ENCODE assay signal across 18 mouse cellular contexts in genomic region chr11:107859871-107860270, GRCm38 (mm10). TPM values are rescaled to one million over a fixed set of nuclear protein-coding genes. Genes with fewer than 3 reads are reported as not detected.
DNase-seq lines count a peak whose midpoint lies in the region; ATAC-seq and TF ChIP-seq lines count a peak whose summit lies in the region.
"Had no signal": no experiment of that assay in that cellular context is flagged by ENCODE, and none has a peak within 500 bp of the region (broad histone marks: within the 10 kb centered on the region; RNA-seq: fewer than 3 reads in every experiment).

No protein-coding gene starts in this region.

- no peak for TF ChIP-seq CTCF in lung, postnatal 0 days (IDR thresholded peaks at IDR 0.05)

- 0 out of 2 replicates have a peak, but pooled peaks have one; percentile 6 for ATAC-seq in hindbrain, embryonic 15.5 days (ENCODE audit: low FRiP score, low read depth)
- ATAC-seq in lung, embryonic 15.5 days (ENCODE audit: borderline replicate concordance, extremely low read depth, low FRiP score, low TSS enrichment), result 0 out of 2 replicates have a peak, but pooled peaks have one; percentile 35
- no peak for ATAC-seq in lung, postnatal 0 days
- peak; percentile 58; the same call in 1 of the 2 replicates for ATAC-seq in midbrain, embryonic 15.5 days (replicated peaks)
- ATAC-seq in midbrain, embryonic 16.5 days, result no peak
- ATAC-seq: forebrain, embryonic 16.5 days; intestine, embryonic 15.5 days; Patski had no signal

- H3K4me3 ChIP-seq in hindbrain, embryonic 15.5 days, result no peak overlapping the region
- no peak overlapping the region for H3K4me3 ChIP-seq in hindbrain, embryonic 10.5 days
- no peak overlapping the region for H3K4me3 ChIP-seq in lung, embryonic 15.5 days
- H3K4me3 ChIP-seq in lung, postnatal 0 days (ENCODE audit: low read depth, low read length), result no peak overlapping the region
- no peak overlapping the region for H3K4me3 ChIP-seq in midbrain, embryonic 15.5 days
- H3K4me3 ChIP-seq in midbrain, embryonic 16.5 days (ENCODE audit: low read depth, low read length), result no peak overlapping the region
- H3K4me3 ChIP-seq: embryonic facial prominence, embryonic 12.5 days; embryonic facial prominence, embryonic 15.5 days; forebrain, embryonic 12.5 days; heart, adult 2 months; heart, embryonic 10.5 days; heart, embryonic 13.5 days; hindbrain, embryonic 12.5 days; intestine, embryonic 15.5 days had no signal

- peaks cover 13% of the 10 kb centered on the region; the same call in 1 of the 2 replicates for H3K4me1 ChIP-seq in hindbrain, embryonic 15.5 days (replicated peaks)
- no peaks in the 10 kb centered on the region for H3K4me1 ChIP-seq in hindbrain, embryonic 10.5 days (replicated peaks)
- no peaks in the 10 kb centered on the region for H3K4me1 ChIP-seq in lung, embryonic 15.5 days
- H3K4me1 ChIP-seq in lung, postnatal 0 days (ENCODE audit: insufficient read depth, low read depth, low read length), result no peaks in the 10 kb centered on the region
- H3K4me1 ChIP-seq in midbrain, embryonic 15.5 days, result 0 out of 2 replicates have a peak, but pooled peaks cover 2% of the 10 kb centered on the region
- no peaks in the 10 kb centered on the region for H3K4me1 ChIP-seq in midbrain, embryonic 16.5 days (ENCODE audit: control insufficient read depth, insufficient read depth, low read length)
- H3K4me1 ChIP-seq: embryonic facial prominence, embryonic 12.5 days; embryonic facial prominence, embryonic 15.5 days; heart, embryonic 10.5 days; heart, embryonic 13.5 days; hindbrain, embryonic 12.5 days; intestine, embryonic 15.5 days had no signal

- H3K27ac ChIP-seq in hindbrain, embryonic 15.5 days (replicated peaks), result no peak overlapping the region
- H3K27ac ChIP-seq in hindbrain, embryonic 10.5 days, result no peak overlapping the region
- H3K27ac ChIP-seq in lung, embryonic 15.5 days, result no peak overlapping the region
- H3K27ac ChIP-seq in lung, postnatal 0 days (ENCODE audit: low read length), result no peak overlapping the region
- no peak overlapping the region for H3K27ac ChIP-seq in midbrain, embryonic 15.5 days
- no peak overlapping the region for H3K27ac ChIP-seq in midbrain, embryonic 16.5 days (ENCODE audit: low read length)
- H3K27ac ChIP-seq: embryonic facial prominence, embryonic 12.5 days; embryonic facial prominence, embryonic 15.5 days; forebrain, embryonic 12.5 days; heart, adult 2 months; heart, embryonic 10.5 days; heart, embryonic 13.5 days; hindbrain, embryonic 12.5 days; intestine, embryonic 15.5 days had no signal

- H3K9me3 ChIP-seq in hindbrain, embryonic 15.5 days, result no peaks in the 10 kb centered on the region
- H3K9me3 ChIP-seq in hindbrain, embryonic 10.5 days, result no peaks in the 10 kb centered on the region
- H3K9me3 ChIP-seq in lung, embryonic 15.5 days, result no peaks in the 10 kb centered on the region
- no peaks in the 10 kb centered on the region for H3K9me3 ChIP-seq in lung, postnatal 0 days (ENCODE audit: low read length)
- no peaks in the 10 kb centered on the region for H3K9me3 ChIP-seq in midbrain, embryonic 15.5 days
- no peaks in the 10 kb centered on the region for H3K9me3 ChIP-seq in midbrain, embryonic 16.5 days (replicated peaks; ENCODE audit: control insufficient read depth, low read length, poor library complexity, severe bottlenecking)
- H3K9me3 ChIP-seq: embryonic facial prominence, embryonic 12.5 days; embryonic facial prominence, embryonic 15.5 days; forebrain, embryonic 12.5 days; G1E; heart, embryonic 10.5 days; heart, embryonic 13.5 days; hindbrain, embryonic 12.5 days; intestine, embryonic 15.5 days had no signal

- 98% methylated on average over 4 of the region's 4 CpGs for WGBS in hindbrain, embryonic 15.5 days
- 95% methylated on average over 4 of the region's 4 CpGs for WGBS in hindbrain, embryonic 10.5 days
- WGBS in lung, embryonic 15.5 days, result 90% methylated on average over 4 of the region's 4 CpGs
- 94% methylated on average over 4 of the region's 4 CpGs for WGBS in lung, postnatal 0 days
- WGBS in midbrain, embryonic 15.5 days, result 96% methylated on average over 4 of the region's 4 CpGs
- WGBS in midbrain, embryonic 16.5 days, result over 99% methylated on average over 4 of the region's 4 CpGs

- no peak for TF ChIP-seq EP300 in lung, postnatal 0 days (IDR thresholded peaks at IDR 0.05)

- H3K27me3 ChIP-seq in hindbrain, embryonic 15.5 days, result no peaks in the 10 kb centered on the region
- no peaks in the 10 kb centered on the region for H3K27me3 ChIP-seq in hindbrain, embryonic 10.5 days (ENCODE audit: insufficient read depth, poor library complexity, severe bottlenecking)
- no peaks in the 10 kb centered on the region for H3K27me3 ChIP-seq in lung, embryonic 15.5 days
- H3K27me3 ChIP-seq in lung, postnatal 0 days (replicated peaks; ENCODE audit: insufficient read depth, low read length), result no peaks in the 10 kb centered on the region
- H3K27me3 ChIP-seq in midbrain, embryonic 15.5 days (replicated peaks), result no peaks in the 10 kb centered on the region
- no peaks in the 10 kb centered on the region for H3K27me3 ChIP-seq in midbrain, embryonic 16.5 days (ENCODE audit: control insufficient read depth, insufficient read depth, low read depth, low read length)
- H3K27me3 ChIP-seq: embryonic facial prominence, embryonic 12.5 days; embryonic facial prominence, embryonic 15.5 days; intestine, embryonic 15.5 days had no signal

- H3K9ac ChIP-seq in hindbrain, embryonic 15.5 days, result no peak overlapping the region
- H3K9ac ChIP-seq in lung, embryonic 15.5 days, result no peak overlapping the region
- H3K9ac ChIP-seq in lung, postnatal 0 days (replicated peaks; ENCODE audit: low read depth), result no peak overlapping the region
- H3K9ac ChIP-seq in midbrain, embryonic 15.5 days, result no peak overlapping the region
- no peak overlapping the region for H3K9ac ChIP-seq in midbrain, embryonic 16.5 days (ENCODE audit: low read depth, low read length)
- H3K9ac ChIP-seq: embryonic facial prominence, embryonic 12.5 days; embryonic facial prominence, embryonic 15.5 days; forebrain, embryonic 12.5 days; heart, embryonic 13.5 days; hindbrain, embryonic 12.5 days; intestine, embryonic 15.5 days had no signal

- H3K4me2 ChIP-seq in hindbrain, embryonic 15.5 days, result no peak overlapping the region
- H3K4me2 ChIP-seq in lung, embryonic 15.5 days, result no peak overlapping the region
- H3K4me2 ChIP-seq in lung, postnatal 0 days (replicated peaks; ENCODE audit: low read depth, low read length), result no peak overlapping the region
- no peak overlapping the region for H3K4me2 ChIP-seq in midbrain, embryonic 15.5 days
- H3K4me2 ChIP-seq in midbrain, embryonic 16.5 days (ENCODE audit: low read length), result no peak overlapping the region
- H3K4me2 ChIP-seq: embryonic facial prominence, embryonic 12.5 days; embryonic facial prominence, embryonic 15.5 days; forebrain, embryonic 12.5 days; heart, embryonic 13.5 days; hindbrain, embryonic 12.5 days; intestine, embryonic 15.5 days had no signal

- H3K36me3 ChIP-seq in hindbrain, embryonic 15.5 days, result no peaks in the 10 kb centered on the region
- H3K36me3 ChIP-seq in hindbrain, embryonic 10.5 days, result no peaks in the 10 kb centered on the region
- H3K36me3 ChIP-seq in lung, embryonic 15.5 days, result no peaks in the 10 kb centered on the region
- no peaks in the 10 kb centered on the region for H3K36me3 ChIP-seq in lung, postnatal 0 days (ENCODE audit: insufficient read depth, low read length)
- H3K36me3 ChIP-seq in midbrain, embryonic 15.5 days (replicated peaks), result no peaks in the 10 kb centered on the region
- no peaks in the 10 kb centered on the region for H3K36me3 ChIP-seq in midbrain, embryonic 16.5 days (ENCODE audit: control insufficient read depth, insufficient read depth, low read length)
- H3K36me3 ChIP-seq: embryonic facial prominence, embryonic 12.5 days; embryonic facial prominence, embryonic 15.5 days; forebrain, embryonic 12.5 days; G1E; heart, embryonic 10.5 days; heart, embryonic 13.5 days; hindbrain, embryonic 12.5 days; intestine, embryonic 15.5 days had no signal

- no peak for DNase-seq in hindbrain, embryonic 10.5 days (ENCODE audit: low spot score)
- no peak for DNase-seq in lung, postnatal 0 days (ENCODE audit: low spot score)
- DNase-seq: gastrocnemius, postnatal 36 days had no signal

RNA-seq across cellular contexts. Expression of gene Cacng5, which starts 55.0 kb away (rescaled TPM):
- 10.7 and 11.5 TPM in 2 replicates for polyA plus RNA-seq in hindbrain, embryonic 15.5 days (2015; fragmentation: Nextera tagmentation; extraction: Ambion mirVana)
- 0.66 and 1.2 TPM in 2 replicates for polyA plus RNA-seq in hindbrain, embryonic 10.5 days (2016; fragmentation: Nextera tagmentation; extraction: Ambion mirVana)
- 0.13 and 0.20 TPM in 2 replicates for polyA plus RNA-seq in lung, embryonic 15.5 days (2015; fragmentation: Nextera tagmentation; extraction: Ambion mirVana)
- polyA plus RNA-seq in lung, postnatal 0 days (2015; fragmentation: Nextera tagmentation; extraction: Ambion mirVana), result not detected in 2 replicates
- 9.7 and 11.1 TPM in 2 replicates for polyA plus RNA-seq in midbrain, embryonic 15.5 days (2015; fragmentation: Nextera tagmentation; extraction: Ambion mirVana)
- 10.3 and 12.7 TPM in 2 replicates for polyA plus RNA-seq in midbrain, embryonic 16.5 days (2015; fragmentation: Nextera tagmentation; extraction: Ambion mirVana)
- polyA plus RNA-seq: G1E, Patski had no signal

Comparison
In these comparisons a context has a peak if more than half of its experiments do, and no peak if none do; other contexts are left out.
1. ATAC-seq: peak in hindbrain, embryonic 15.5 days (single experiment), lung, embryonic 15.5 days (single experiment) and midbrain, embryonic 15.5 days (single experiment); none in lung, postnatal 0 days (single experiment) and midbrain, embryonic 16.5 days (single experiment).